Mouse (Mus musculus) heart, postnatal 0 days (tissue): ENCODE data around the gene AC192777.2.
"Not testable (repeated sequence)": the region's sequence is repeated elsewhere in the genome, so short reads cannot be mapped to it uniquely, and the experiment has no call there.

Source experiments
- CTCF ChIP-seq: IDR thresholded peaks from 2 replicates; pipeline ENCODE4 v1.5.1; 2016; ENCODE audit warnings: antibody characterized with exemption, control low read depth, low read depth
- EP300 ChIP-seq: IDR thresholded peaks from 2 replicates; pipeline ENCODE4 v1.6.1; 2016; ENCODE audit warnings: antibody characterized with exemption, low read depth

GRCm38 (mm10) chr17:40095150-40095549, at the start of gene AC192777.2:
- TF ChIP-seq EP300, CTCF: not testable (repeated sequence)
